Mouse (Mus musculus) hindbrain, embryonic 10.5 days (tissue): ENCODE data around the gene Bptf. TPM values are rescaled to one million over a fixed set of nuclear protein-coding genes. Genes with fewer than 3 reads are reported as not detected.
"Not testable (repeated sequence)": the region's sequence is repeated elsewhere in the genome, so short reads cannot be mapped to it uniquely, and the experiment has no call there.

Source experiments
- DNase-seq: peaks from one replicate; pipeline ENCODE4 v3.0.0-alpha.2; 2017; ENCODE audit warnings: low spot score
- H3K27ac ChIP-seq: fragments of 300-500 bp; sonication (generic); 2 replicates; pipeline ENCODE4 v1.5.1; 2016; ENCODE audit warnings: mild to moderate bottlenecking, moderate library complexity
- H3K27me3 ChIP-seq: fragments of 300-500 bp; sonication (generic); 2 replicates; pipeline ENCODE4 v1.6.1; 2016; ENCODE audit warnings: mild to moderate bottlenecking; ENCODE audit not compliant: poor library complexity, insufficient read depth, severe bottlenecking
- H3K36me3 ChIP-seq: fragments of 300-500 bp; sonication (generic); 2 replicates; pipeline ENCODE4 v1.6.1; 2016; ENCODE audit warnings: mild to moderate bottlenecking, moderate library complexity
- H3K4me1 ChIP-seq: fragments of 300-500 bp; sonication (generic); replicated peaks from 2 replicates; pipeline ENCODE4 v1.6.1; 2016; ENCODE audit warnings: mild to moderate bottlenecking
- H3K4me3 ChIP-seq: fragments of 300-500 bp; sonication (generic); 2 replicates; pipeline ENCODE4 v1.5.1; 2016; ENCODE audit warnings: mild to moderate bottlenecking, moderate library complexity
- H3K9me3 ChIP-seq: fragments of 300-500 bp; sonication (generic); 2 replicates; pipeline ENCODE4 v1.6.1; 2016; ENCODE audit warnings: mild to moderate bottlenecking, moderate library complexity
- WGBS: fragments of 180-500 bp; shearing (Covaris S2); methylation state at CpG from one replicate; pipeline ENCODE4 v1.1.7; 2016; 5-methylcytosine and 5-hydroxymethylcytosine counted together
- polyA plus RNA-seq: library from polyadenylated mRNA; unstranded; fragments of >200 nt; fragmentation: Nextera tagmentation; extraction: Ambion mirVana; gene quantifications from 2 replicates; pipeline ENCODE4 v1.2.1, GENCODE M21; 2016

Bptf gene
- polyA plus RNA-seq, 1 experiment from 2014 or later = 26.8 TPM

DNA sequence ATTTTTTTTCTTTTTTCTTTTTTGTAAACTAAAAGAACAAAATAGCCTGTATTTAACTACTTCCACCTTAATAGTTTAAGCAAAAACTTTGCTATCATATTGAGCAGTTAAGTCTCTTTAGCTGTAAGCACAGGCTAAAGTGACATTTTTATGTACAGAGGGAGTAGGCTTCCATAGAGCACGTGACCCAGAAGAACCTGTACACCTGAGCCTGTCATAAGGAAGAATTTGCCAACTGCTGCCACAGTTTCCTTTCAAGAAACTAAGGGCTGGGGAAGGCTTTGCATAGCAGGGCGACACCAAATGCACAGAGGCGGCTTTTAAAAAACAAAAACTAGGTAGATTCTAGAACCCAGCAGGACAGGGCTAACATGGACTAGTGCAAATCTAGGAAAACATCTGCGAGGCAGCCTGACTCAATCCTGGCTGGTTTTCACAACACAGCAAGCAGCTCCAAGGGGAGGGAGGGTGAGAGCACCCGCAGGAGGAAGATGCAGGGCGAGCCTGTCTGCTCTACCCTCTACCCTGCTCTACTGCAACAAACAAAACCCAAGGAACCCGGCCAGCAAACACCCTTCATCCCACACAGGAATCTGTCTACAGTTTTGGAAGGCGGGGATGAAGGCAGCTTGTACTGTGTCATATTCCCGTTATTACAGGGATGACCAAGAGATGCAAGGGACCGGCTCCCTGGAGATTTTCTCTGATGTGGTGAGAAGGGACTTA is 97.7 kb downstream of the Bptf start:
- Histone ChIP-seq H3K27me3 (peaks cover 13% of the 10 kb centered on the region), H3K4me3 (no peak overlapping the region), H3K27ac (no peak overlapping the region), H3K36me3 (peaks cover 45% of the 10 kb centered on the region), H3K4me1 (peaks cover 19% of the 10 kb centered on the region), H3K9me3 (no peaks in the 10 kb centered on the region)
- 90% methylated on average over 10 of the region's 10 CpGs for WGBS
- no peak for DNase-seq

DNA sequence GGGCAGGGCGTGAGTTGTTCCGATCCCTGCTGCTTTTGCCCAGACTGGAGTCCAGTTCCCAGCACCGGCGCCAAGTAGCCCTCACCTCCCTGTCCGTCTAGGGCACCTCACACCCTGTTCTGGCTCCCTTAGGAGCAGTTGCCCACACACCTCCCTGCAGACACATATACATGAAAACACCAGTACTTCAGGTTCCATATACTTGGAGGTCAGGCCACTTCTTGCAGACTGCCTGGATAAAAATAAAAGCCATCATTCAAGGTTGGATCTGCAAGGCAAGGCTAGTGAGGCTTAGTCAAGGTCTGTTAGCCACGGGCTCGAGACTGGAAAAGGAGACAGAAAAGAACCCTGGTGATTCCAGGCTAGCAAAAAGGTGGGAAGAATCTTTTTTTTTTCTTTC is 100.3 kb downstream of the Bptf start:
- 31% methylated on average over 7 of the region's 7 CpGs for WGBS
- no peak for DNase-seq
- H3K36me3 ChIP-seq = peaks cover 19% of the 10 kb centered on the region
- peaks cover 41% of the 10 kb centered on the region for H3K4me1 ChIP-seq
- H3K27me3 ChIP-seq = peaks cover 20% of the 10 kb centered on the region
- no peaks in the 10 kb centered on the region for H3K9me3 ChIP-seq
- no peak overlapping the region for H3K27ac ChIP-seq
- H3K4me3 ChIP-seq = no peak overlapping the region

DNA sequence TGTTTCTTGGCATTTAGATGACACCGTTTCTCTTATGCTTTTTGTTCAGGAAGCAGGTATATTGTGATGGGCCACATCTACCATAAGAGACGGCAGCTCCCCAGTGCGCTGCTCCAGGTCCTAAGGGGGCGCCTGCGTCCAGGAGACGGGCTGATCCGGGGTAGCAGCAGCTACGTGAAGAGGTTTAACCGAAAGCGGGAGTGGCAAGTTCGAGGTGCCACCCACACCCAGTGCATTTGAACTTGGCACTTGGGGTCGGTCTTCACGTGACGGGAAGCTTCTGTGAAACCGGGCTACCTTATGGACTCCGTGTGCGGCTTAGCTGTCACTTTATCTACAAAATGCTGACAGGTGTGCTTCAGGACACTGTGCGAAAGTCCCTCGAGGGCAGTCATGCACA is 102.4 kb downstream of the Bptf start:
- WGBS = 52% methylated on average over 19 of the region's 19 CpGs

DNA sequence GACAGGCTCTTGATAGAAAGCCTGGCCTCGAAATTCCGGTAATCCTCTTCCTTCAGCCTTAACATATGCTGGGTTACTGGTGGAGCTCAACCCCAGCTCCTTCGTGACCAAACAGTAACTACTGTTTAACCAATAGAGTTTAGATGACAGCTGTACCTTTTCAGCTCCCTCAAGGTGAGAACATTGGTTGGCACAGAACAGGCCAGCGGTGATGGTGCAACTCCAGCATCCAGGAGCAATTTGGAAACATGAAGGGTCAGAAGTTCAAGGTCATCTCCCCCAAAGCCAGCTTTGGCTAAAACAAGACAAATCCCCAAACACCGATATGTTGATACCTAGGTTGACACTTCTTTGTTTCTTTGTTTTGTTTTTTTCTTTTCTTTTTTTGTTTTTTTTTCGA is 103.2 kb downstream of the Bptf start:
- H3K27me3 ChIP-seq = peaks cover 45% of the 10 kb centered on the region
- H3K4me3 ChIP-seq = peak overlapping the region; percentile 74
- H3K36me3 ChIP-seq = no peaks in the 10 kb centered on the region; the same call in 1 of the 2 replicates
- no peaks in the 10 kb centered on the region for H3K9me3 ChIP-seq
- H3K4me1 ChIP-seq = peaks cover 70% of the 10 kb centered on the region
- H3K27ac ChIP-seq = peak overlapping the region; percentile 93
- WGBS = 74% methylated on average over 6 of the region's 6 CpGs
- DNase-seq = no peak

More for the DNA sequence above, 102.4 kb downstream of the Bptf start:
- peaks cover 2% of the 10 kb centered on the region for H3K36me3 ChIP-seq
- H3K4me3 ChIP-seq = no peak overlapping the region
- H3K27ac ChIP-seq = no peak overlapping the region
- no peak for DNase-seq
- H3K9me3 ChIP-seq = no peaks in the 10 kb centered on the region
- H3K27me3 ChIP-seq = peaks cover 37% of the 10 kb centered on the region
- H3K4me1 ChIP-seq = peaks cover 62% of the 10 kb centered on the region

DNA sequence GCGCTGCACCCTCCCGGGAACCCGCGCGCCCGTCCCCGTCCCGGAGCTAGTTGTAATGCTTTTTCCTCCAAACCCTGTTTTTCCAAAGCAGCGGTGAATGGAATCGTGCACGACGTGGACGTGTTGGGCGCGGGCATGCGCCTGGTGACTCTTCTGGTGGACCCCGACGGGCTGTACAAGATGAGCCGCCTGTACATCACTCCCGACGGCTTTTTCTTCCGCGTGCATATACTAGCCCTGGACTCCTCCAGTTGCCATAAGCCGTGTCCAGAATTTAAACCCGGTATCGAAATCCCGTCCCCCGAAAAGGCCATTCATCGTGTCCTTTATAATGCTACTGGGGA is 103.7 kb downstream of the Bptf start:
- no peak for DNase-seq
- 4% methylated on average over 29 of the region's 29 CpGs for WGBS
- peaks cover 46% of the 10 kb centered on the region for H3K27me3 ChIP-seq
- H3K4me1 ChIP-seq = peaks cover 70% of the 10 kb centered on the region
- H3K9me3 ChIP-seq = no peaks in the 10 kb centered on the region
- peak overlapping the region; percentile 74 for H3K4me3 ChIP-seq
- no peaks in the 10 kb centered on the region for H3K36me3 ChIP-seq
- peak overlapping the region; percentile 93 for H3K27ac ChIP-seq

DNA sequence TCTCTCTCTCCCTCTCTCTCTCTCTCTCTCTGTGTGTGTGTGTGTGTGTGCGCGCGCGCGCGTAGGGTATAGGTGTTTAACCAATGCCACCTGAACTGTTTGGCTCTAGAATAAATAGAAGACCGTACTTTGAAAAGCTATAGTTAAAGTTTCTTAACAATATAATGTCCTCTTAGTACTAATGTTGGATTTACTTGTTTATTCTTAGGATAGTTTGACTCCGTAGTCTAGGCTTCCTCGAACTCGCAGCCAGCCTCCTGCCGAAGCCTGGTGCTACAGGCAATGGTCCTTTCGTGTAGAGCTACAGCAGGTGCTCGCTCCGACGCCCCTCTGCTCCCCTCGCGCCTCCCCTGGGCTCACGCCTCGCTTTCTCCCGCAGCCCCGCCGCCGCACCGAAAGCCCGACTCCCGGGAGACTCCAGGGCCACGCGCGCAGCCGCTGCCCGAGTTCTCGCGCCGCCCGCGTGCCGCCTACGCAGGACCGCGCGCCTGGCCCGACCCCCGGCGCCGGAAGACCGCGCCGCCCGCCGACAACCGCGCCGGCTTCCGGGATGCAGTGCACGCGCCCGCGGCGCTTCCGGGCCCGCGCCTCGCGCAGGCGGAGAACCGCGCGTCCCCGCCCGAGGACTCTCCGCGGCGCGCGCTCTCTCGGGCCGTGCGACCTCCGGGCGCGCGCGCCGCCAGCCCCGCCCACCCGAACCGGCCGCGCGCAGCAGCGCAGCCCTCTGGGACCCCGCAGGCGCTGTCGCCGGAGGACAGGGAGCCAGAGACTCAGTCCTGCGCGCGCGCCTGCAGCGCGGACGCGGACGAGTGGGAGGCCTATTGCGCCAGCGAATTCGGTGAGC is 104.3 kb downstream of the Bptf start:
- Histone ChIP-seq H3K27ac (peak overlapping the region; percentile 93), H3K4me1 (peaks cover 64% of the 10 kb centered on the region), H3K4me3 (peak overlapping the region; percentile 74), H3K36me3 (no peaks in the 10 kb centered on the region), H3K27me3 (peaks cover 46% of the 10 kb centered on the region), H3K9me3 (no peaks in the 10 kb centered on the region)
- 4% methylated on average over 107 of the region's 107 CpGs for WGBS
- DNase-seq = peak; percentile 86

DNA sequence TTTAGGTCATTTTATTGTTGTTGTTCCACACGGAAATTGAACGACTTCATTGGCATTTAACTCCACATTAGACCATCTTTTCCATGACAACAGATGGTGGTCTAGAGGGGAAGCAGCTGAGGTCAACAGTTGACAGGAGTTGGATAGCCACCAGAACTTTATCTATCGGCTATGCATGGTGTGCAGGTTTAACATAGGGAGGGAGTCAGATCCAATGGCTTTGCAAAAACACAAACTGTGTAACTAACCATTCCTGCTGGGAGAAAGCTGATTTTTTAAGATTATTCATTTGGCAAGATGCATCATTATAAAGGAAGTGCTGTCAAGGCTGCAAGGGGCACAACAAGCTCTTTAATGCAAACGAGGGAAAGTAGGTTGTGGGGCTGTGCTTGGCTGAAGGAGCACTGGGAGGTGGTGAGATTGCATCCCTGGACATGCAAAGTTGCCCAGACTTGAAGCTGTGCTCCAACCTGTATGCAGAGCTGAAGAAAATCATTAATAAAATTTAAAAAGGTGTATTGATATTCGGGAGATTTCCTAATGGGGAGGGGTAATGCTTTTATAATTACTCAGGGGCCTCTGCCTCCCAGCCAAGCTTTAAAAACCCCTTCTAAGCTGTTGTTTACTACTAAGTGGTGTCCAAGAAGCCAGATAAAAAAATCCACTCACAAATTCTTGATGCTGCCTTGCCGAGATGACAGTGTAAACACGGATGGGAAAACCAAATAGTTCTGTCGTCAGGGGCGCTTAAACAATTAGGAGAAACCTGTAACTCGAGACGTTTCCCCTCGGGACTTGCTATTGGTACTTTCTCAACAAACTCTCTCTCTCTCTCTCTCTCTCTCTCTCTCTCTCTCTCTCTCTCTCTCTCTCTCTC is 105.1 kb downstream of the Bptf start:
- peaks cover 50% of the 10 kb centered on the region for H3K27me3 ChIP-seq

DNA sequence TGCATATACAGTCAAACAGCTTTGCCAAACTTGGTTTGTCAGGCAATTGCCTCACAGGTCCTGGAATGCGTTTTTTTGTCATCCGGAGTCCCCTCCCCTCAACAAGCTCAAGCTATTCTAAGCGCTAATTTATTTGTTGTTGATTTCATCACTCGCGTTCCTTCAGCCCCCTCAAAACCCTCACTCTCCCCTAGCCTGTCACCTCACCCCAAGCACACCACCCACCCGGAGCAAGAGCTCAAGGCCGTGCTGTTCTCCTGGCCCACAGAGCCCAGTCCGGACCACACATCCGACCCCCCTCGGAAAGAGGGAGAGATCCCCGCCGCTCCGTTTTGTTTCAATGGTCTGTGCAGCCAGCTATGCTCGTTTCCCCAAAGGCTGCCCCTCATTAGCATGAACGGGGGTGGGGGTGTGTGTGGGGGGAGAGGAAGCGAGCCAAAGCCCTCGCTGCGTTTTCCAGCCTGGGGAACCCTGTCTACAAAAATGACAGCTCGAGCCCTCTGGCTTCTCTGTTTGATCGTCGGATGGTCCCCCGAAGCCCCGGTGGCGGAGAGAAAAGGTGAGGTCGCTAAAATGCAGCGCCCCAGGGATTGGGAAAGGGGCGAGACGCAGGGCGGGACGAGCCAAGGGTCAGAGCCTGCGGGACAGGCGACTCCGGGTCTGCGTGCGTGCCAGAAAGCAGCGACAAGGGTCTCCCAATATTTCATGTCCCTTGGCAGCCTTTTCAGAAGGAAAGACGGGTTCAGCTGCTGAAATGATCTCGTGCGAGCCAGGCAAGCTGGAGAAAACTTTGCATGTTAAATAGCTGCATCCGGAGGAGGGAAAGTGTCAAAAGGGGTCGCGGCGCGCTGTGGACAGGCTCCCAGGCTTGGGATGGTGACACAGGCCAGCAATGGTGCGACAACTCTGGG is 106.3 kb downstream of the Bptf start, which contains the start of gene 1810010H24Rik:
1810010H24Rik (plus strand) TSS at position 271 of the 911 bp plus-strand sequence.
- Histone ChIP-seq H3K9me3 (no peaks in the 10 kb centered on the region), H3K27me3 (peaks cover 45% of the 10 kb centered on the region), H3K4me1 (peaks cover 51% of the 10 kb centered on the region), H3K36me3 (no peaks in the 10 kb centered on the region), H3K27ac (peak within 1 kb of the TSS; percentile 84), H3K4me3 (peak within 1 kb of the TSS; percentile 63)
- under 1% methylated on average over 45 of the region's 45 CpGs for WGBS
- DNase-seq = peak; percentile 50

More for the DNA sequence above, 105.1 kb downstream of the Bptf start:
- 9% methylated on average over 12 of the region's 12 CpGs for WGBS
- peak overlapping the region; percentile 74 for H3K4me3 ChIP-seq
- H3K4me1 ChIP-seq = peaks cover 56% of the 10 kb centered on the region
- no peak for DNase-seq
- H3K27ac ChIP-seq = no peak overlapping the region
- no peaks in the 10 kb centered on the region for H3K36me3 ChIP-seq
- H3K9me3 ChIP-seq = no peaks in the 10 kb centered on the region

DNA sequence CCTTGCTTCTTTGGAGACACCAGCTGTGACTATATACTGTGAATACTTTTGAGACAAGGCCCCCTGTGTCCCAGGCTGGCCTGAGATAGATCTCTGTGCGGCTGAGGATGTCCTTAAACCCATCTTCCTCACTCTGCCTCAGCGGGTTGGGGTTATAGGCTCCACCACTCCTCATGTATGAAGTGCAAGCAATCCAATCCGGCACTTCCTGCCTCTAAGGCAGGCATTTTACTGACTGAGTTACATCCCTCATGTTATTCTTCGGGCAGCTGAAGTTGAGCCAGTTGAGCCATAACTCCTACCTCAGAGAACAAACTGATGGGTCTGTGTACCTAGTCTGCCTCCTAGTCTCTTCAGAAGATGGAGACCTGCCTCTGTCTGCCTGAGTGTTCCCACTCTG is 107.5 kb downstream of the Bptf start:
- Histone ChIP-seq H3K36me3 (no peaks in the 10 kb centered on the region), H3K27ac (peak overlapping the region; percentile 53; the same call in 1 of the 2 replicates), H3K4me1 (peaks cover 51% of the 10 kb centered on the region), H3K27me3 (peaks cover 38% of the 10 kb centered on the region), H3K9me3 (no peaks in the 10 kb centered on the region), H3K4me3 (peak overlapping the region; percentile 63)
- DNase-seq = no peak
- 57% methylated on average over 4 of the region's 4 CpGs for whole genome bisulfite sequencing

DNA sequence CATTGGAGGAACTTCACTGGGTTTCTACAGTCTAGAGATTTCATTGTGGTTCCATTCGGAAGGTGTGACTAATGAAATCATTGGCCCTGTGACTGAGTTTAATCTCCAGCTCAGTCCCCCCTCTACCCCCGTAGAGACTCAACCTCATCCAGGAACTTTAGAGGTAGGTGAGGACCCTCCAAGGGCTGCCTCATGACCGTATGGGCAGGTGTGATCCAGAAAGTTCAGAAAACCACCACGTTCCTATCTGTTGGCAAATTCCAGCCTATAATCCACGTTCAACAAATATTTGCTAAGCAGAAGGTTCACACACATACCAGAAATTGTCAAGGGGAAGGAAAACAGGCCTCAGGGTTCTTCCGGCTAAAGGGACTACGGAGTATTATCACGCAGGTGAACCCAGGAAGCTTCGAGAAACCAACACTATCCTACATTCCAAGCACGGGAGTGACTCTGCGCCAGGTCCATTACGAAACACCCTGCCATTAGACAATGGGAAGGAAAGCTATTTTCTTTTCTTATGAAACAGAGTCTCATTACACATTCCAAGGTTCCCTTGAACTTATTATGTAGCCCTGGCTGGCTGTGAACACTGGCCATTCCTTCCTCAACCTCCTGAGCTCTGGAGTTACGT is 109.8 kb downstream of the Bptf start:
- DNase-seq = no peak
- no peaks in the 10 kb centered on the region for H3K9me3 ChIP-seq
- H3K27ac ChIP-seq = no peak overlapping the region
- peaks cover 35% of the 10 kb centered on the region for H3K4me1 ChIP-seq
- 91% methylated on average over 13 of the region's 13 CpGs for WGBS
- peaks cover 34% of the 10 kb centered on the region for H3K27me3 ChIP-seq
- no peak overlapping the region for H3K4me3 ChIP-seq
- no peaks in the 10 kb centered on the region for H3K36me3 ChIP-seq

DNA sequence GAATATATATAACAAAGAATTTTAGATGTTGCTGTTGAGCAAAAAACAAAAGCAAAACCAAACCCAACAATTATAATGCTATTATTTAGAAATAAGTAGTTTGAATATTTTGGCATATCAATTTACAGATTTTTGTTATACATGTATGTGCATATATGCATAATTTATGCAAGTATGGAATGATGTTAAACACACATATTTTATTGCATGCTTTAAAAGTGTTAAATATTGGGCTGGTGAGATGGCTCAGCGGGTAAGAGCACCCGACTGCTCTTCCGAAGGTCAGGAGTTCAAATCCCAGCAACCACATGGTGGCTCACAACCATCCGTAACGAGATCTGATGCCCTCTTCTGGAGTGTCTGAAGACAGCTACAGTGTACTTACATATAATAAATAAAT is 112.2 kb downstream of the Bptf start:
- not testable (repeated sequence) for H3K36me3 ChIP-seq, H3K27ac ChIP-seq, H3K4me3 ChIP-seq, H3K9me3 ChIP-seq, DNase-seq
- Histone ChIP-seq H3K4me1 (peaks cover 12% of the 10 kb centered on the region), H3K27me3 (peaks cover 14% of the 10 kb centered on the region)
- WGBS = 87% methylated on average over 5 of the region's 5 CpGs
